Mouse (Mus musculus) ovary, postnatal 36 days (tissue): ENCODE measurements around the gene Galns.
"Not testable (repeated sequence)": the region's sequence is repeated elsewhere in the genome, so short reads cannot be mapped to it uniquely, and the experiment has no call there.

Experiments used
- DNase-seq: peaks from one replicate; pipeline ENCODE4 v3.0.0; 2022; ENCODE audit warnings: low spot score, mixed read lengths

Gene Galns

GRCm38 (mm10) chr8:122593783-122594507 is 17.3 kb downstream of the Galns start:
- no peak for DNase-seq

- DNase-seq: no peak
These were observed 18.0 kb downstream of the Galns start for GRCm38 (mm10) chr8:122593240-122593639.

- DNase-seq: no peak
These were observed 24.5 kb downstream of the Galns start for GRCm38 (mm10) chr8:122586749-122587148.

- no peak for DNase-seq
These were observed 25.1 kb downstream of the Galns start for GRCm38 (mm10) chr8:122586171-122586570.

GRCm38 (mm10) chr8:122585411-122585891 is 25.8 kb downstream of the Galns start:
- no peak for DNase-seq

GRCm38 (mm10) chr8:122584981-122585380 is 26.3 kb downstream of the Galns start:
- DNase-seq: no peak

GRCm38 (mm10) chr8:122580926-122581325 is 30.3 kb downstream of the Galns start:
- no peak for DNase-seq

- DNase-seq: no peak
These were observed 32.1 kb downstream of the Galns start for GRCm38 (mm10) chr8:122579196-122579595.

GRCm38 (mm10) chr8:122577116-122577515 is 34.1 kb downstream of the Galns start:
- DNase-seq: no peak

GRCm38 (mm10) chr8:122576648-122577022 is 34.6 kb downstream of the Galns start, which contains the start of gene Aprt:
TSS of gene Aprt (minus strand) at chr8:122576909.
- DNase-seq: peak; percentile 94

GRCm38 (mm10) chr8:122575735-122576647 is 35.3 kb downstream of the Galns start:
- DNase-seq: no peak

GRCm38 (mm10) chr8:122575286-122575685 is 36.0 kb downstream of the Galns start:
- no peak for DNase-seq

GRCm38 (mm10) chr8:122574667-122575251 is 36.5 kb downstream of the Galns start:
- no peak for DNase-seq

- no peak for DNase-seq
These were observed 37.0 kb downstream of the Galns start for GRCm38 (mm10) chr8:122574264-122574663.

- no peak for DNase-seq
These were observed 37.7 kb downstream of the Galns start for GRCm38 (mm10) chr8:122573577-122573976.

- DNase-seq: not testable (repeated sequence)
These were observed 38.1 kb downstream of the Galns start for GRCm38 (mm10) chr8:122573176-122573575.

GRCm38 (mm10) chr8:122572751-122573150 is 38.5 kb downstream of the Galns start:
- no peak for DNase-seq

GRCm38 (mm10) chr8:122571750-122572267 is 39.5 kb downstream of the Galns start:
- no peak for DNase-seq

- DNase-seq: no peak
These were observed 40.1 kb downstream of the Galns start for GRCm38 (mm10) chr8:122571153-122571552.

GRCm38 (mm10) chr8:122569996-122570395 is 41.3 kb downstream of the Galns start:
- DNase-seq: no peak

- DNase-seq: no peak
These were observed 41.9 kb downstream of the Galns start for GRCm38 (mm10) chr8:122569329-122569728.

GRCm38 (mm10) chr8:122568881-122569309 is 42.4 kb downstream of the Galns start:
- no peak for DNase-seq
